Mouse (Mus musculus) brown adipose tissue, adult 24 weeks (tissue): ENCODE data around the gene Klhl10. TPM values are rescaled to one million over a fixed set of nuclear protein-coding genes. Genes with fewer than 3 reads are reported as not detected.

ENCODE experiments used
- H3K27ac ChIP-seq: fragments of 200-500 bp; replicated peaks from 2 replicates; pipeline ENCODE4 v1.5.1; 2012; ENCODE audit warnings: low read depth, mild to moderate bottlenecking, low read length
- H3K4me1 ChIP-seq: fragments of 200-500 bp; 2 replicates; pipeline ENCODE4 v1.6.1; 2012; ENCODE audit warnings: low read length, mixed read lengths; ENCODE audit not compliant: control insufficient read depth, insufficient read depth, insufficient read length
- H3K4me3 ChIP-seq: fragments of 200-500 bp; 2 replicates; pipeline ENCODE4 v1.5.1; 2012; ENCODE audit warnings: low read depth, mild to moderate bottlenecking, low read length, moderate library complexity; ENCODE audit not compliant: insufficient read depth
- polyA plus RNA-seq: library from polyadenylated mRNA; stranded (reverse); fragments of >200 nt; gene quantifications from 2 replicates; pipeline ENCODE4 v1.2.4, GENCODE M21; 2012; ENCODE audit not compliant: missing spikeins, insufficient read depth, insufficient read length

Klhl10 gene
- polyA plus RNA-seq, 1 experiment = not detected

DNA sequence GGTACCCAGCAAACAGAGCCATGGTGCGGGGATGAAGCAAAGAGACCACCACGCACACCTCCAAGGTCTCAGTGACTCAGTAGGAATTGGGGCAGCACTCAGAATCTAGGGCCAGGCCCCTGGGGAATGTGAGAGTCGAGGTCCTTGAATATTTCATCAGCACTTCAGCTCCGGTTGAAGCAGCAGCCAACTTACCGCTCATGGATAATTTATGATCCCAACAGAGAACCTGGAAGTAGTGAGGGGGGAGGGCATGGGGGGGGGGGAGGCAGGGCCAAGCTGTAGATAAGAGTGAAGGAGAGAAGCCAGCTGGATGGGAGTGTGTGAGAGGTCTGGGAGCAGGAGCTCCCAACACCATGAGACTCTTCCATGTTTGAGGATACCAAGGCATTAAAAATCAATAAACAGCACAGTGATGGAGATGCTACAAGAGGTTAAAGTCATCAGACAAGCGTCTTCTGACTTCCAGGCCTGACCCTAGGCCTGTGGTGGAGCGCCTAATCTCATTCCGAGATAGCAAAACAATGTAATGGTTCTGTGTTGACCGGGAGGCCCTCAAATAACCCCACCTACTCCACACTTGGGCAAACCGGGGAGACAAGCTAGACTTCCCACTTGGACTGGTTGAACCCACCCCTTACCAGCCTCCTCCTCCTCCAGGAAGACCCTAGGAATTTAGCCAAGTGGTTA, 38.1 kb upstream of the Klhl10 start:
- Histone ChIP-seq H3K4me3 (no peak overlapping the region), H3K4me1 (peaks cover 12% of the 10 kb centered on the region; the same call in 1 of the 2 replicates), H3K27ac (no peak overlapping the region)

DNA sequence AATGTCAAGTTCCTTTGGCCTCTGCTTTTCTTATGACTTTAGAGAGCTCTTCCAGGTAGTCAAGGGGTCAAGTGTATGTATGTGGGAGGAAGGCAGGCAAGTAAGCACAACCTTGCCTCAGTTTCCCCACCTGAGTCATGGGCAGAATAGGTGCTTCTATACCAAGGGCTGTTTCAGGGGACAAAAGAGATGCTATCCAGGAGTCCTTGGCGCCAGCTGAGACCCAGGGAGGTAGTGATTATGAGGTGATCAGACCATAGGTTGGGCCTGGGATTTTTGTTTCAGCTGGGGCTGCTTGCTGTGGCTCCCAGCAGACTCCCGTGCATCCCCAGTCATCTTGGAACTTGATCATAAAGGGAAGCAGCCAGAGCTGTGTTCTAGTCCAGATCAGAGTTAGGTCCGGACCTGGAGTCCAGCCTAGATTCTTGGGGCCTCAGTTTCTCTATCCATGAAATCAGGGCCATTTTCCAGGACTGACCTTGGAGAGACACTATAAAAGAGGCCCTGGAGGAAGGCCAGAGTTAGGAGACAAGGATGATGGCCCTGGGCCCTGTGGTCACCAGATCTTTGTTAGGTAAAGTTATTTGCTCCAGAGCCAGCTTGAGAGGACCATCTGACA, 37.2 kb upstream of the Klhl10 start:
- no peak overlapping the region for H3K4me3 ChIP-seq
- peaks cover 7% of the 10 kb centered on the region; the same call in 1 of the 2 replicates for H3K4me1 ChIP-seq
- no peak overlapping the region for H3K27ac ChIP-seq

DNA sequence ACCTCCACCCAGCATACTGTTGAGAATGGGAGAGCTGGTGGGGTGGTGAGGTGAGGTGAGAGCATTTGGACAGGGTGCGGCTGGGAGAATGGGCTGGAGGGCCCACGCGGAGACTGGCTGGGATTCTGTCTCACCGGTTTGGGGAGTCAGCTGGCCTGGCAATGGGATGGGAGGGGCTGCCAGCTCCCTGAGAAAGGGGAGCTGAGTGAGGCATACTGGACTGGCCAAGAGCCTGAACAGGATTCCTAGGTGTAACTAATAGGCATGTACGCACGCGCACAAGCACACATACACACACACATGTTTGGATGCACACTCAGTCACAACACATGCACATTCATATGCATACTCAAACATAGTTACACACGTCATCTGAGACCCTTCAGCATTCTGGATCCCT, 35.4 kb upstream of the Klhl10 start:
- Histone ChIP-seq H3K4me3 (no peak overlapping the region), H3K4me1 (no peaks in the 10 kb centered on the region), H3K27ac (no peak overlapping the region)

DNA sequence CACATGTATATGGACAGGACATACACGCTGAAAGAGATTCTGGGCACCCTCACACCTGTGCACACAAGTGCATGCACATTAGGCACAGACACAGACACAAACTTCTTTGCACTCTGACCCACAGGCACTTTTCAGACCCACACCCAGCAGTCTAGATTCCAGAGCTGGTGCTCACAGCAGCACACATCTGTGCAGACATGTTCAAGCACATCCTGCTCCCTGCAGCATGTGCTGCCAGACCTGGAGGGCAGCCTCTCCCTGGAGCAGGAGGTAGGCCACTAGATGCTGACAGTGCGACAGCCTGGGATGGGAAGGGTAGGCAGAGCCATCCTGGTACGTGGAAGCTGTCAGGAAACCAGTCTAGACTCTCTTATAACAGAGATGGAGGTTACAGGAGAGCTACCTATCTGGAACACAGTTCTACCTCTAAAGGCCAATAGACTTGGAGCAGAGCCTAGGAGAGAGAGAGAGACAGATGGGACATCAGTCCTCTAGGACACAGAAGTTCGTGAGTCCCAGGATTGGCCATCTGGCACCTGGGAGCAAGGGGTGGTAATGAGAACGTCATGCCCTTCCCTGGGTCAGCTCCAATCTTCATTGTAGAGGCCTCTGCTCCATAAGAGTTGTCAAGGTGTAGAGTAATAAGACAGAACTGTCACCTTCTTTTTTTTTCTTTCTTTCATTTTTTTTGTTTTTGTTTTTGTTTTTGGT, 34.6 kb upstream of the Klhl10 start:
- Histone ChIP-seq H3K4me3 (no peak overlapping the region), H3K4me1 (no peaks in the 10 kb centered on the region), H3K27ac (no peak overlapping the region)

DNA sequence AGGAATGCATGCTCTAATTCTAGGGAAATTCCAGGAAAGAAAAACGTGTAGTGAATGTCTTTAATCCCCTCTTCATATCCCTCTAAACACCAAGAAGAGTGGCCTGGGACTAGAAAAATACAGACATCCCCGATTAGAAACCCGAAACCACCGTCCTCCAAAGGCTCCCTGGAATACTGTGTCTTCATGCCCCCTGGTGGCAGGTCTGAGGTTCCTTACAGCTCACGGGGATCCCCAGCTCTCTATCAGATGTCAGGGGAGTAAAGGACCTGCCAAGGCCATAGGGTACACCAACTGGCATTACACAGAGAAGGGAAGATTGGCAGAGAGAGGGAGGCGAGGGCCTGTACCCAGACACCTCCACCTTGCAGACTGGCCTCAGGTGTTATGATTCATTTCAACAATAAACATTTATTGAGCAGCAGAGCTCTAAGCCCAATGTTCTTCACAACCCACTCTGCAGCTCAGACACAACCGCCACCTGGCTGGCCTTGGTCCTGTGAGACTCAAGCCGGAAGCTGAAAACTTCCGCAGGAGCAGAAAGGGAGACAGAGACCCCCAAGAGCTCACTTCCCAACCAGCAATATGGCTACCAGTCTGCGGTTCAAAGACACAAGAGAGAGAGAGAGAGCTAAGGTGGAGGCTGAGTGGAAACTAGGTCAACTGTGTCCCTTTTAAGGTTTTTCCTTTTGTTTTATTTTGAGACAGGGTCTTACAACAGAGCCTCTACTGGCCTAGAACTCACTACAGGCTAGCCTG, 33.5 kb upstream of the Klhl10 start:
- Histone ChIP-seq H3K4me1 (no peaks in the 10 kb centered on the region), H3K4me3 (no peak overlapping the region), H3K27ac (no peak overlapping the region)

DNA sequence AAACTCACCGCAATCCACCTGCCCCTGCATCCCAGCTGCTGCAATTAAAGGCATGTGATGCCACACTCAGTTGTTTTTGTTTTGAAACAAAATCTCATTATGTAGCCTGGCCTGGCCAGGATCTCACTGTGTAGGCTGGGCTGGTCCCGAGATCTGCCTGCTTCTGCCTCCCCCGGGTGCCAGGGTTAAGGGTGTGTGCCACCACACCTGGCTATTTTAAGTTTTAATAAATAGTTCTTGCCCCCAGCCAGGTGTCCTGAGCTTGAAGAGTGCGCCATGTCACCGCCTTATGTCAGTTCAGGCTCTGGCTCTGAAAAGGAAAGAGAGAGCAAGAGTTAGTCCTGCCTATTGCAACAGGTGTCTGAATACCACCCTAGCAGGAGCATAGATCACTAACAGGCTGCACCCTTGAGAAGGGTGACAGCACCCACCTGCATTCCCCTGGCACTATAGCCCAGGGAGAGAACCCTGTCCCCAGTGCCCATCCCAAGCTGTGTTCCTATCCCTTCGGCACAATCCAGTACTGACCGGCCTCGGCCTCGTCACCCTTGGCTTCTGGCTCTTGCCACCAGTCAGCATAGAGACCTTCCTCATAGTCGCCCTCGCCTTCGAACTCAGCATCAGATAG, 32.8 kb upstream of the Klhl10 start:
- Histone ChIP-seq H3K4me1 (no peaks in the 10 kb centered on the region; the same call in 1 of the 2 replicates), H3K27ac (no peak overlapping the region), H3K4me3 (no peak overlapping the region)

DNA sequence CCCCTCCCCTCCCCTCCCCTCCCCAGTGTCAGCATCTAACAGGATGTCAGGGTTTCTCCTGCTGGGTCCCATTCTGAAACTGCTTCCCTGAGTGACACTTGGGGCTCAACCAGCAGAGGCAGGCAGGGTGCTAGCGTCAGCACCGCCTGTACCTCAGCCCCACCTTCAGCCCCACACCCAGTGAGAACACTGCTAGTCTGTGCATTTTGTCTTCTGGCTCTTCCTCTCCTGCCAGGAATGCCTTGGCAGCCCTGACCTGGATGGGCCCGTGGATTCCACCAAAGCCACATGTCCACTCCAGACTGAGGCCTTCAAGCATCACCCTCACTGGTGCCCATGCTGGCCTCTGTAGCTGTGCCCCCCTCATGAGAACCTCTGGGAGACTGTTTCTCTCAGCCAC, 32.0 kb upstream of the Klhl10 start:
- Histone ChIP-seq H3K27ac (no peak overlapping the region), H3K4me3 (no peak overlapping the region), H3K4me1 (no peaks in the 10 kb centered on the region; the same call in 1 of the 2 replicates)

DNA sequence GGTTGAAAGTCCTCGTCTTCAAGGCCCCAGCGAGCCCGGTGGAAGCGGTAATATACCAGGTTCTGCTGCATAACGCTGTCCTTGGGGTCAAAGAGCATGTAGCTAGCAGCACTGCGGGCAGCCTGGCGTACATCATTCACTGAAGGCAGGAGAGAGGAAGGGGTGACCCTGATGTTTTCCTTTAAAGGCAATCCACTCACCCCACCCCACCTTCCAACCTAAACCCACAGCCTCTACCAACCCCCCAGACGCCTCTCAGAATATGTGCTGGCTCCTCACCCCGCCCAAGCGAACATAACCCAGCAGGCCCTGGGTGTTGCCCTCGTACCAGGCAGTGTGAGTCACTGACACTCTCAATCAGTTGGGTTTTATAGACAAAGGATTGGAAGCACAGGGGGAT, 30.0 kb upstream of the Klhl10 start:
- H3K4me1 ChIP-seq = no peaks in the 10 kb centered on the region; the same call in 1 of the 2 replicates
- H3K27ac ChIP-seq = no peak overlapping the region
- no peak overlapping the region for H3K4me3 ChIP-seq

DNA sequence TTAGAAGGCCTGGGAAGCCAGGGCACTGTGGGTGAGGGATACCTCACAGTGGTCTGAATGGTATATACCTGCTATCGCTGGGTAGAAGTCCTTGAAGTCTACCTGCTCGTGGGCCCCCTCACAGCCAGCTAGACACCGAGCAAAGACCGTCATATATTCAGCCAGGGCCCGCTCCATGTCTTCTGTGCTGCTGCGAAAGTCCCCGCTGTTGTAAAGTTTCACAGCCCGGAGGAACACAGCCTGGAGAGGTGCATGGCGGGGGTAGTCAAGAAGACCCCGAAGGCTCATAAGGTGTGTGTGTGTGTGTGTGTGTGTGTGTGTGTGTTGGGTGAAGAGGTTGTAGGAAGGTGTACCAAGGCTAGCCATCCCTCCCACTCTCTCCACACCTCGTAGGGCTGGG, 28.2 kb upstream of the Klhl10 start:
- Histone ChIP-seq H3K4me3 (peak overlapping the region; percentile 77), H3K27ac (no peak overlapping the region), H3K4me1 (no peaks in the 10 kb centered on the region; the same call in 1 of the 2 replicates)

DNA sequence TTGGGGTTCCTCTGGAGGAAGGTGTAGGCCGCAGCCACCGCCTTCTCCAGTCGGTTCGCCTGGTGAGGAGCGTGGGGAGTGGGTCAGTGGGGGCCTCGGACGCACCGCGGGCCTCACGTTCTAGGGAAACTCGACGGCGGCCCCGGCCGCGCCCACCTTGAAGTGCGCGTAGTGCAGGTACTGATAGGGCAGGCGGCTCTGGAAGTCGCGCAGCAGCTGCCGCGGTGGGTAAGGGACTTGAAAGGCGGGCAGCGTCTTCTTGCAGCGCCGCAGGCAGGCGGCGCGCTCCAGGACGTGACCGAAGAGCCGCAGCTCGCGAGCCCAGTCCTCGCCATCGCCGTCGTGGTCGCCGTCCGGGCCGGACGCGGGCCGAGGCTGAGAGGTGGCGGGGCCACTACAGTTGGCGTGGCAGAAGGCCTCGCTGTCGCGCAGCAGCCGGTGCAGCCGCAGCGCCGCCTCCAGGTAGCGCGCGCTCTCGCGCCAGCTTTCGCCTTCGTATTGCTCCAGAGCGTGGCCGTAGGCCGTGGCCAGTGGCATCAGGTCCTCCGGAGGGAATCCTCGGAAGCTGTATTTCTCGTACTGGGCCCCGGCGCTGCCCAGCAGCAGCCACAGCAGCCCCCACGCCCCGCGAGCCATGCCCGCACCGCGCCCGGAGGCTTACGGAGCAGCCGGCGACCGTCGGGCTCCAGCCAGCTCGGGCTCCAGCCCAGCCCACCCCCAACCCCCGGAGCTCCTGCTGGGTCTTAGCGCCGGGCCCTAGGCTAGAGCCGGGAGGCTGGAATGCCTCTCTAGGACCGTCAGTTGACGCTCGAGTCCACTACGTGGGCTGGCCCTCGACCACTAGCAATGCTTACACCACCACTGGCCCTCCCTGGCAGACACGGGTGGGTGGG, 27.4 kb upstream of the Klhl10 start, which contains the start of gene P3h4:
TSS of gene P3h4 (minus strand) at position 816 of the 893 bp plus-strand sequence.
- Histone ChIP-seq H3K27ac (peak within 1 kb of the TSS; percentile 46; the same call in 1 of the 2 replicates), H3K4me3 (peak within 1 kb of the TSS; percentile 77), H3K4me1 (no peaks in the 10 kb centered on the region; the same call in 1 of the 2 replicates)

DNA sequence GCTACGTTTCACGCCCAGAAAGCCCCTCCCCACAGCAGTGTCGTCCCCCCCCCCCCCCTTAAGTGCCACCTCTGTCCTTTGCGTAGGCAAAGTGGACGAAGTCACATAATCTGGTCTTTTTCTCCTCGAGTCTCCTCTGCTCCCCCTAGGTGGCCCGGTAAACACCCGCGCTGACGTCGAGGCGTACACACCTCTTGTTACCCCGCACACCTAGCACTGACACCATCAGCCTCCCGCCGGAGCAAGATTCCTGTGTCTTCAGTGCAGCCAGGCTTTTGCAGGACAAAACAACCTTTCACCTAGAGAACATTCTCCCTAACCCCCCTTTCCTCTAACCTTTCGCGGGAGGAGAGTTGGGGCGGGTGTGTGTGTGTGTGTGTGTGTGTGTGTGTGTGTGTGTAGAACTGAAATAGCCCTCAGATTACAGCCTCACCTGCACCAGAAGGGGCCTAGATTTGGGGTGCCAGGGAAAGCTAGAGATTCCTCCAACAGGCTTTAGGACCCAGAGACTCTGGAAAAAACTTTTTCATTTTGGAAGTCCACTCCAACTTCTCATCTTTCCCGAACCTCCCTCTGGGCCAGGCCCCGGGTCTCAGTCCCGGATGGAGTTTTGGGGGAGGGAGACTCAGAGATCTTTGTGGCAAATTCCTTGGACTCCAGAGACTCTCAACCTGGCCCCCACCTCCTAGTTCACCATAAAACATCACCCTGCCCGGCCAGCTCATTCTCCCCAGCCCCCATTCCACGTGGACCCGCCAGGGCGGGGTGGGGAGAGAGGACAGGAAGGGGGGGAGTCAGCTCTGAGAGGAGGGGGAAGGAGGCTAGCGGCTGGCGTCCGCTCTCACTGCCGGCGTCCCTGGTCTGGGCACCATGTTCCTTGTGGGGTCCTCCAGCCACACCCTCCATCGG, 26.5 kb upstream of the Klhl10 start, which contains the start of gene Fkbp10:
TSS of gene Fkbp10 (plus strand) at position 784 of the 909 bp plus-strand sequence.
- H3K27ac ChIP-seq = peak within 1 kb of the TSS; percentile 46; the same call in 1 of the 2 replicates
- peak within 1 kb of the TSS; percentile 77 for H3K4me3 ChIP-seq
- no peaks in the 10 kb centered on the region; the same call in 1 of the 2 replicates for H3K4me1 ChIP-seq

DNA sequence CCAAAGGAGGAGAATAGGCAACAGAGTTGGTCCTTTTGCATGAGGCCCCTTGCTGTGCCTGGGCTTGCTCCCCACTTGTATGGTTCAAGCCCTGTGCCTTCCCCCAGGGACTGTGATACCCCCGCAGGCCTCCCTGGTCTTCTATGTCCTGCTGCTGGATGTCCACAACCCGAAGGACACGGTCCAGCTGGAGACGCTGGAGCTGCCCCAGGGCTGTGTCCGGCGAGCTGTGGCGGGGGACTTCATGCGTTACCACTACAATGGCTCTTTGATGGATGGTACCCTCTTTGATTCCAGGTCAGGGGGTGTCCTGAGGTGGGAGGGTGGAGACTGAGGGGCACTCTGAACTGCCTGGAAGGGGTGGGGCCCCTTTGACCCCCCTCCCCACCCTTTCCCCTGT, 20.2 kb upstream of the Klhl10 start:
- Histone ChIP-seq H3K4me1 (no peaks in the 10 kb centered on the region), H3K27ac (no peak overlapping the region), H3K4me3 (no peak overlapping the region)

DNA sequence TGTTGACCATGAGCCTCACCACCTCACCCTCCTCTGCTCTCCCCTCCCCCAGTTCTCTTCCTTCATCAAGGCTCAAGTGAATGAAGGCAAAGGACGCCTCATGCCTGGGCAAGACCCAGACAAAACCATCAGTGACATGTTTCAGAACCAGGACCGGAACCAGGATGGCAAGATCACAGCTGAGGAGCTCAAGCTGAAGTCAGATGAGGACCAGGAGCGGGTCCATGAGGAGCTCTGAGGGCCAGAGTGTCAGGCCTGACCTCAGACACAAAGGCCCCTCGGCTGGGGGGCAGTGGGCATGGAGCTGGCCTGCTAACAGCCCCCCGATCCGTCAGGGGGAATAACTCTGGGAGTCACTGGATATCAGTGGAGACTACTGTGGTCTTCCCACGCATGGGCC, 17.9 kb upstream of the Klhl10 start:
- Histone ChIP-seq H3K4me1 (no peaks in the 10 kb centered on the region), H3K27ac (no peak overlapping the region), H3K4me3 (no peak overlapping the region)
